Mouse (Mus musculus): ENCODE measurements around the gene Magix.

- TF ChIP-seq CTCF (conservative IDR thresholded peaks at IDR 0.05; ENCODE audit: low read length) (no peak), POU5F1 (IDR thresholded peaks at IDR 0.05; ENCODE audit: borderline replicate concordance, low read length) (no peak)
Measured at GRCm38 (mm10) chrX:7640785-7641184, 40.3 kb downstream of the Magix start.
